Mouse (Mus musculus) olfactory bulb, adult 2 months (tissue): ENCODE results near the gene Phactr1.

Experiments used
- CTCF ChIP-seq: fragments of 200-500 bp; IDR thresholded peaks from 2 replicates; pipeline ENCODE4 v1.5.1; 2012; ENCODE audit warnings: low read depth, mild to moderate bottlenecking, low read length, moderate library complexity; ENCODE audit not compliant: insufficient read depth
- POLR2A ChIP-seq: fragments of 200-500 bp; IDR thresholded peaks from 2 replicates; pipeline ENCODE4 v1.6.1; 2012; ENCODE audit warnings: mild to moderate bottlenecking, low read depth, low read length, moderate library complexity; ENCODE audit not compliant: insufficient read depth

- TF ChIP-seq POLR2A = no peak
- TF ChIP-seq CTCF = no peak
These were observed 185.9 kb downstream of the Phactr1 start for GRCm38 (mm10) chr13:42866162-42866941.
